Mouse (Mus musculus): ENCODE results near the gene Cntnap2.
A peak's percentile ranks its signal among the peaks of the same experiment; 100 is the strongest.
"Not testable (repeated sequence)": the region's sequence is repeated elsewhere in the genome, so short reads cannot be mapped to it uniquely, and the experiment has no call there.

Gene Cntnap2

DNA sequence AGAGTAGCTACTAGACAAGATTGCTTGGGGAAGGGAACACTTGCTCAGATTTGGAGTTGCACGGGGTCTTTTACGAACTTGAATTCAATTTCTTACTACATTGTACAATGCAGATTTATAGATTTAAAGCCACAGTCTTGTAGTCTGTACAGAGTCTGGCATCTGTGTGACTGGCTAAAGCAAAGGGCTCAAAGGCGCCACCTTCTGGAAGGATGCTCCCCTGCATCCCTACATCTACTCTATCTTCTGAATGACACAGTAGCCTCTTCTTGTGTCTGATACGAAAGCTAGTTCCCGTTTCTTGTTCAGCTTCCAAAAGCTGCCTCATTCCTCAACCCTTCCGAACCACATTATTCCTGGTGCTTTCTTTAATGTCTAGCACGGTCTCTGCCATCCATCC, 2129.0 kb downstream of the Cntnap2 start:
- DNase-seq, result peak; percentile 3

- DNase-seq, result not testable (repeated sequence)
These were observed 2129.4 kb downstream of the Cntnap2 start for GRCm38 (mm10) chr6:47188596-47188995.

DNA sequence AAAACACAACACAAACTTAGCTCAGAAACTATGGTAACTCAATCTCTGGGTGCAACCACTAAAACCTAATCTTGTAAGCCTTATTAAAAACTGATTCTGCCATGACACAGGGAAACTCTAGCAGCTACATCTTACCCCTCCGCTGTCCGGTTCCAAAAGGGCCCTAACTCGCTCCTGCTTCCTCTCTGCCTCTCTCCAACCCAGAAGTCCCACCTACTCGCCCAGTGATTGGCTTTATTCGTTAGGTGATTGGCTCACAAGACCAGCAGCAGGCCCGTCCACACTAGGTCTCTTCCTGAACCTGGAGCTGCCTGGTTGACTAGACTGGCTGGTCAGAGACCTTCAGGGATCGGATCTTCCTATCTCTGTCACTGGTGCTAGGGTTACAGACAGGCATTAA, 2131.1 kb downstream of the Cntnap2 start:
- DNase-seq, result no peak

DNA sequence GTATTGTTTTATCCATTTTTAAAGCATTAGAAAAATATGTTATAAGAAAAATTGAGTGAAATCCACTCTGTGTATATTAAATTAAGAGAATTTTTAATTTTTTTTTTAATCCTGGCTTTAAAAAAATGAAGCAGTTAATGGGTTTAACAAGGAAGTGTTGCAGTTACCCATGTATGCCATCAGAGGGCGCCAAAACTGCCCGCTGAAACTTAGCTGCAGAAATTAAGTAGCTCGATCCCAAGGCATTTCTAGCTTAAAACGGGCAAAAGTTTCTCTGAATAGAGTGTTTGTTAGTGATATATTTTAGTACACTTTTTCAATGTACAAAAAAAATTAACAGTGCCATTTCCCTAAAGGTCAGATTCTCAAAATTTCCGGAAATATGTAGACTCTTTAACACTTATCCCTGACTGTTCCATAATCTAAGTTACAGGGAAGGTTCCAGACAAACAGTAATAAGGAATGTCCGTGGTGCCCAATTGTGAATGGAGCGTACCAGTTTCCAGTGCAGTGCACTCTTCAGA, 2132.2 kb downstream of the Cntnap2 start:
- no peak for DNase-seq

GRCm38 (mm10) chr6:47191940-47192339, 2132.8 kb downstream of the Cntnap2 start:
- DNase-seq, result no peak

DNA sequence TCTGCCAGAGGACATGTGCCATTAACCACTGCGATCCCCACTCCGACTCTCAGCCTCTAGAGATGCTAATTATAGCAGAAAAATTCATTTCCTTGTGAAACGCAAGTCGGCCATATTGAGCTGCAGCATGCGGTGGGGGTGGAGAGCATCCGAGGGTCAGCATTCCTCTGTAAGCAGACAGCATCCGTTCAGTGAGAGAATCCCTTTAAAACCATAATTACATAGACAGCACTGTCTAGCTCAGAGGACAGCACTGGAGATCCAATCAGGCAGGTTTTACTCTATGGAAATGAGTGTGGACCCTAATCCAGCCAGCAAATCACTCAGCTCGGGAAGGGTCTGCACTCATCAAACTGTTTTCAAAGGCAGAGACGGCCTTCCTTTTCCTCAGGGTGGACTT, 2133.3 kb downstream of the Cntnap2 start:
- DNase-seq, result no peak

DNA sequence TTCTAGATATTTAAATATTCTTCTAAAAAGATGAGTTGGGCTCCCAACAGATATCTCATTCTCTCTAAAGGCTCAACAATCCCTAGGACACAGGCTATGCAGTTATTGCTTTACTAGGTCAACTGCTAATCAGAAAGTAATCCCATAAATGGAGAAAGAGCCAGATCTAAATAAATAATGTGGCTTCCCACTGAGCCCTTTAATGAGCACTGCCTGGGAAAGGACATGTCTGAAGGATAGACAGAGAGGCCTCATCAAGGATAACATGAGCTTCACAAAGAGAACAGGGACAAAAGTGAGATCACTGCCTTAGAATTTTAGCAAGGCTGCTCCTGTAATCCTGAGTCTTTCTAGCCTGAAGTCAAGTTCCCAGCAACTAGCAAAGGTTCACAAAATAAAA, 2138.4 kb downstream of the Cntnap2 start:
- DNase-seq, result no peak

DNA sequence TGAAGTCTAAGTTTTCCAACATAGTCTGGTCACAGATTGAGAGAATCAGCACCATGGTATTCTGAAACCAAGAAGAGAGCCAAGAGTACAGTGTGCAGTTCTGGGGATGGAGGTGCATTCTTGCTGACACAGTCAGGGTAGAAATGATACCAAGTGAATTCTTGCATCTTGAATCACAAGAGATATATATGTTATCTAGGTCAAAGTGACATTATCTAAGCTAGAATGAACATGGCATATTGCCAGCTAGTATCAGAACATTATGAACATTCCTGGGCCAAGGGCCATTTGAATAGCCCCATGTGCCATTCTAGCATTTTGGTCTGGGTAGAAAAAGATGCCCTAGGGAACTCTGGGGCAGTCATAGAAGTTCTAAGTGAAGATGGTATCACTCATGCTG, 2141.5 kb downstream of the Cntnap2 start:
- no peak for DNase-seq

- no peak for DNase-seq
These were observed 2148.9 kb downstream of the Cntnap2 start for GRCm38 (mm10) chr6:47208031-47208430.

DNA sequence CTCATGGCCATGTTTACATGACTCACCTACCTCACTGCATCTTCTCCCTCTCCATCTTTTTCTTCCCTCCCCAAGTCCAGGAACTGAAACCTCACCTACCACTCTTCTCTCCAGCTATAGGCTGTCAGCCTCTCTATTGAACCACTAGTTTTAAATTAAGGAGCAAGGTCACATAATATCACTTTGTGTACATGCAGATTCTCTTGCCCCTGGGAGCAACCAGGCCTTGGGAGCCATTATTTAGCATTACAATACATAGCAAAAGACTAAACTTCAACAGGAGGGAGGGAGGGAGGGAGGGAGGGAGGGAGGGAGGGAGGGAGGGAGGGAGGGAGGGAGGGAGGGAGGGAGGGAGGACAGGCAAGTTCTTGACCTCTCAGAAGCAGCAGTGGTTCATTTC, 2155.6 kb downstream of the Cntnap2 start:
- DNase-seq, result no peak

DNA sequence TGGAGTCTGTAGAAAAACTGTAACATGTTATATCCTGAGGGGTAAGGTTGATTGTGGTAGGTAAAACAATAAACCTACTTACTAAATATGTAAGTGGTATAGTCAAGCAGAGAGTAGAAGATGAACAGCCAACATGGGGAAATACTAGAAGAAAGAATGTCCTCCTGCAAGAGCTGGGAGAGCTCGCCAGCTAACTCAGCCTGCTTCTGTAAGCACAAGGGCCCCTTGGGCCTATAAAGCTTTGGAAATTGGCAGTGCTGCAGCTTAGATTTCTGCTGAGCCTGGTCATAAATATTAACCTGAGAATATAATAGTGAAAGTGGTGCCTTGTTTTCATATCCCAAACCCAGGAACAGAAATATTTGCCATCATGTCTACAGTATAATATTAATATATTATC, 2164.4 kb downstream of the Cntnap2 start:
- DNase-seq, result not testable (repeated sequence)

GRCm38 (mm10) chr6:47225391-47225790, 2166.2 kb downstream of the Cntnap2 start:
- not testable (repeated sequence) for DNase-seq

DNA sequence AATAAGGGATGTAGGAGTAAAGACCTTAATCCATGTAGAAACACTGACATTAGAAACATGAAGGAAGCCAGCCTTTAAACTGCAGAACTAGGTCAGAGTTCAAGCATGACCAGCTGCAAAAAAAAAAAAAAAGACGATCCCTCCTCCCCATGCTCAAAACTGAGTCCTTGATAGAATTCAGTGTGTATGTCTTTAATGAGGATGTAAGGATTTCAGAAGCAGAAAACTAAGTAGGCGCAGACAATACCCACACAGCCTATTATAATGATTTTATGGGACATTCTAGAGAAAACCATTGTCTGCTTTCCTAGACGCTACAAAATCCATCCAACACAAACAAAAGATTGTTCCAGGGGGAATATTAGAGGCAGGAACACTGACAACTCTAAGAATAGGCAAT, 2168.4 kb downstream of the Cntnap2 start:
- DNase-seq, result no peak

DNA sequence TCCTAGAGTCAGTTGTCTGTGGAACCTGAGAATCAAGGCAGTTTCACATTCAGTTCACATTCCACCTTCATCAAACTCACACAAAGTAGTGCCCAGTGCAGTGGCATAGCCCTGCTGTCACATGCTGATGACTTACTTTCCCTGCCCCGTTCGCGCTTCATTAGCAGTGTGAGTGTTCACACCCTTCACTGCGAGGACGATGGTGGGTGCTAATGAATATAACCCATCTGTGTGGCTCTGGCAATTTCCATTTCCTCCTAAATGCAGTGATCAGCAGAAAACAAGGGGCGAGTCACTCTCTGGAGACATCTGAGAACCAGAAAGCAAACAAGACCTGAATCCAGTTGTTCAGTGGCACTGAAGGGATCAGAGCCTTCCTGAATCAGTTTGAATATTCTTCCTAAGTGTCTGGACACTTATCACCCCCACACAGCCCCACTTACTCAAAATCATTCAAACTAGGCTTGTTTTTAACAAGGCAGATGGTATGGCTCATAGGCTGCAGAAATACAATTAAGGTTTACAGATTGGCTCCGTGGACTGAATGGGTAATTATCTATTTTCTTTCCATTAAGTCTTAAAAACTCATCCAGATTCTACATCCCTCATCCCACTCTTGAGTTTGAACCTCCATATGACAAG, 2169.6 kb downstream of the Cntnap2 start:
- DNase-seq, result no peak

- DNase-seq, result no peak
These were observed 2172.4 kb downstream of the Cntnap2 start for GRCm38 (mm10) chr6:47231513-47231912.

- no peak for DNase-seq
These were observed 2180.3 kb downstream of the Cntnap2 start for GRCm38 (mm10) chr6:47239376-47239921.

DNA sequence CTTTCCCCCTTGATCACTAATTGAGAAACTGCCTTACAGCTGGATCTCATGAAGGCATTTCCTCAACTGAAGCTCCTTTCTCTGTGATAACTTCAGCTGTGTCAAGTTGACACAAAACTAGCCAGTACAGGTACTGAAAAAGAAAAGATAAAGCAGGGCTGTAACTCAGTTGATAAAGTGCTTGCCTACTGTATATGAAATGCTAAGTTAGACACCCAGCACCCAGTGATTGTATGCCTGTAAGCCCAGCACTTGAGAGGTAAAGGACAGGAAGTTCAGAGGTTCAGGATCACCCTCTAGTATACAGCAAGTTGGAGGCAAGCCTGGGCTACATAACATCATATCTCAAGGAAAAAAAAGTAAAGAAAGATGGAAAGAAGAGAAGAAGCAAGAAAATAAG, 2182.2 kb downstream of the Cntnap2 start:
- DNase-seq, result no peak

GRCm38 (mm10) chr6:47243863-47244606, 2184.9 kb downstream of the Cntnap2 start:
- peak; percentile 7 for DNase-seq

DNA sequence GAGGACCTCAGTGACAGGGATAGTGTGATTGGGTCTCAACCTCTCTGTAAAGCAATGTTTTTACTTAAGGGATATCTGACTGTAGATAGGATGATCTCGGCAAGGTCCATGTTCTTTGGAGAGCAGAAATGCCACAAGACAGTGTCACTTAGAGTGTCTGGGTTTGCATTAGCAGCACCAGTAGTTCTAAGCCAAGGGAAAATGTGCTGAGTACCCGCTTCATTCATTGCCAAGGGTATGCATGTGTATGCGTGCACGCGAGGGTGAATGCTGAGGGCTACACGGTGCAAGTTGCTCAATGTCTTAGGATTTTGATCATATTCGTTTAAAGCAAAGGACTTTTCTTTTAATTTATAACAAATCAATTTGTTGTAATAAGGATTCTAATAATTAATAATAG, 2185.5 kb downstream of the Cntnap2 start:
- DNase-seq, result no peak

GRCm38 (mm10) chr6:47255270-47255669, 2196.1 kb downstream of the Cntnap2 start:
- DNase-seq, result no peak

GRCm38 (mm10) chr6:47256227-47256887, 2197.2 kb downstream of the Cntnap2 start:
- no peak for DNase-seq

DNA sequence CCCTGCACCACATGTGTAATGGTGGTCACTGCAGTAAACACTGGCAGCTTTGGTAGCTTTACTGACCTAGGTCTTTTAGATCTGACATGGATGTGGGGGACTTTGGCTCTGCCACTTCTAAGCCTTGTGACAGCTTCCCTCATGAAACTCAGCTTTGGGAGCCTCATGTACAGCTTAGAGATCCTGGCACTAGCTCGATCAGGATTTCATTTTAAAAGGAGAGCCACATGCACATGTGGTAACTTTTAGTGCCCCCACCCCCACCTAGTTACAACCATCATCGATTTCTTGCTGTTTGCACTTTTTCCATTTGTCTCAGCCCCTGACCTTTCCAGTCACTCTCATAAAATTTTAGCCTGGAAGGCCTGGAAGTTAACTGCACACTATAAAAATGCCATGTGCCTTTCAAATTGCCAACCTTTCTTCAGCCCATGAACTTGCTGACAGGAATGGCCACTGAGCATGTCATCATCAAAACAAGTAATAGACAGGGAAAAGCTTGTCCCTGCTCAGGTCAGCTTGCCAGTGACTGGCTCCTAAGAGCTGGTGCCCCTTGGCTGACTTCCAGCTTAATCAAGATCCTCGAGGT, 2197.9 kb downstream of the Cntnap2 start:
- no peak for DNase-seq

GRCm38 (mm10) chr6:47259626-47260114, 2200.5 kb downstream of the Cntnap2 start:
- DNase-seq, result no peak

Measured in kidney, adult 11 months (tissue).